Mouse (Mus musculus) thymus, adult 2 months (tissue): ENCODE measurements around the gene Myl6b. TPM values are rescaled to one million over a fixed set of nuclear protein-coding genes. Genes with fewer than 3 reads are reported as not detected.

Experiments used
- DNase-seq: peaks from one replicate; pipeline ENCODE4 v3.0.0; 2021
- H3K27ac ChIP-seq: fragments of 200-500 bp; 2 replicates; pipeline ENCODE4 v1.5.1; 2012; ENCODE audit warnings: low read length, control low read depth; ENCODE audit not compliant: control insufficient read depth, insufficient read depth
- H3K27me3 ChIP-seq: fragments of 200-500 bp; 2 replicates; pipeline ENCODE4 v1.6.1; 2012; ENCODE audit warnings: mild to moderate bottlenecking, low read length, moderate library complexity, mixed read lengths; ENCODE audit not compliant: control insufficient read depth, insufficient read depth
- H3K36me3 ChIP-seq: fragments of 200-500 bp; 2 replicates; pipeline ENCODE4 v1.6.1; 2012; ENCODE audit warnings: mild to moderate bottlenecking, low read length, moderate library complexity; ENCODE audit not compliant: control insufficient read depth, insufficient read depth
- H3K4me1 ChIP-seq: fragments of 200-500 bp; replicated peaks from 2 replicates; pipeline ENCODE4 v1.6.1; 2012; ENCODE audit warnings: low read length; ENCODE audit not compliant: control insufficient read depth, insufficient read depth
- H3K4me3 ChIP-seq: fragments of 200-500 bp; 2 replicates; pipeline ENCODE4 v1.5.1; 2012; ENCODE audit warnings: mild to moderate bottlenecking, low read length, control low read depth, moderate library complexity; ENCODE audit not compliant: control insufficient read depth, insufficient read depth
- CTCF ChIP-seq: fragments of 200-500 bp; IDR thresholded peaks from 2 replicates; pipeline ENCODE4 v1.5.1; 2012; ENCODE audit warnings: mild to moderate bottlenecking, control low read depth, low read length, moderate library complexity, borderline replicate concordance; ENCODE audit not compliant: control insufficient read depth, poor library complexity, insufficient read depth; ENCODE audit errors: extremely low read depth
- POLR2A ChIP-seq: fragments of 200-500 bp; IDR thresholded peaks from 2 replicates; pipeline ENCODE4 v1.6.1; 2012; ENCODE audit warnings: mild to moderate bottlenecking, low read length, control low read depth, moderate library complexity; ENCODE audit not compliant: control insufficient read depth, poor library complexity, insufficient read depth; ENCODE audit errors: extremely low read depth
- WGBS: fragments of 180-500 bp; shearing (Covaris S2); methylation state at CpG from one replicate; pipeline ENCODE4 v1.1.7; 2018; 5-methylcytosine and 5-hydroxymethylcytosine counted together
- polyA plus RNA-seq: library from polyadenylated mRNA; depleted of rRNA; stranded (reverse); fragments of >200 nt; gene quantifications from 2 replicates; pipeline ENCODE4 v1.2.3, GENCODE M21; 2012

Gene Myl6b
- polyA plus RNA-seq, 1 experiment, result 3.9 TPM

GRCm38 (mm10) chr10:128526366-128527356, 28.2 kb upstream of the Myl6b start:
- TF ChIP-seq CTCF (no peak), POLR2A (no peak)
- Histone ChIP-seq H3K4me1 (peaks cover 8% of the 10 kb centered on the region; the same call in 1 of the 2 replicates), H3K27me3 (no peaks in the 10 kb centered on the region), H3K27ac (peak overlapping the region; percentile 27; the same call in 1 of the 2 replicates), H3K36me3 (no peaks in the 10 kb centered on the region), H3K4me3 (peak overlapping the region; percentile 31)
- DNase-seq, result no peak
- WGBS, result 34% methylated on average over 28 of the region's 28 CpGs

- no peaks in the 10 kb centered on the region for H3K36me3 ChIP-seq
- H3K4me3 ChIP-seq, result peak within 1 kb of the TSS; percentile 90
- peak within 1 kb of the TSS; percentile 80 for H3K27ac ChIP-seq
- TF ChIP-seq CTCF (no peak; the same call in 1 of the 2 replicates), POLR2A (peak; percentile 48; the same call in 1 of the 2 replicates)
- under 1% methylated on average over 37 of the region's 37 CpGs for WGBS
- DNase-seq, result peak; percentile 86
- peaks cover 8% of the 10 kb centered on the region; the same call in 1 of the 2 replicates for H3K4me1 ChIP-seq
- H3K27me3 ChIP-seq, result no peaks in the 10 kb centered on the region
Measured at GRCm38 (mm10) chr10:128525671-128526308, 27.3 kb upstream of the Myl6b start, which contains the start of gene Esyt1. Esyt1 (minus strand) TSS chr10:128525871.

- under 1% methylated on average over 58 of the region's 58 CpGs for WGBS
- peak; percentile 74 for DNase-seq
- Histone ChIP-seq H3K4me3 (peak overlapping the region; percentile 90), H3K4me1 (peaks cover 8% of the 10 kb centered on the region; the same call in 1 of the 2 replicates), H3K27me3 (no peaks in the 10 kb centered on the region), H3K27ac (peak overlapping the region; percentile 80), H3K36me3 (peaks cover 7% of the 10 kb centered on the region)
- TF ChIP-seq POLR2A (peak; percentile 17; the same call in 1 of the 2 replicates), CTCF (0 out of 2 replicates have a peak, but pooled peaks have one; percentile 30)
Measured at GRCm38 (mm10) chr10:128524732-128525662, 26.5 kb upstream of the Myl6b start.

- peak overlapping the region; percentile 90 for H3K4me3 ChIP-seq
- 16% methylated on average over 11 of the region's 11 CpGs for WGBS
- peak overlapping the region; percentile 80 for H3K27ac ChIP-seq
- 0 out of 2 replicates have a peak, but pooled peaks have one; percentile 34 for TF ChIP-seq POLR2A
- TF ChIP-seq CTCF, result no peak
- DNase-seq, result peak; percentile 47
- H3K4me1 ChIP-seq, result peaks cover 8% of the 10 kb centered on the region; the same call in 1 of the 2 replicates
- peaks cover 12% of the 10 kb centered on the region for H3K36me3 ChIP-seq
- H3K27me3 ChIP-seq, result no peaks in the 10 kb centered on the region
Measured at GRCm38 (mm10) chr10:128524111-128524731, 25.7 kb upstream of the Myl6b start.

GRCm38 (mm10) chr10:128522351-128522750, 23.9 kb upstream of the Myl6b start:
- Histone ChIP-seq H3K4me1 (peaks cover 8% of the 10 kb centered on the region; the same call in 1 of the 2 replicates), H3K27me3 (no peaks in the 10 kb centered on the region), H3K36me3 (peaks cover 20% of the 10 kb centered on the region), H3K27ac (no peak overlapping the region), H3K4me3 (no peak overlapping the region)
- no peak for DNase-seq
- no peak for TF ChIP-seq CTCF
- TF ChIP-seq POLR2A, result no peak
- WGBS, result 88% methylated on average over 6 of the region's 6 CpGs

GRCm38 (mm10) chr10:128520591-128520990, 22.1 kb upstream of the Myl6b start:
- WGBS, result 97% methylated on average over 16 of the region's 16 CpGs
- no peak for DNase-seq
- Histone ChIP-seq H3K27ac (no peak overlapping the region), H3K4me1 (peaks cover 8% of the 10 kb centered on the region; the same call in 1 of the 2 replicates), H3K4me3 (no peak overlapping the region), H3K27me3 (no peaks in the 10 kb centered on the region), H3K36me3 (peaks cover 33% of the 10 kb centered on the region)
- TF ChIP-seq POLR2A (no peak), CTCF (no peak)
